Mouse (Mus musculus) hindlimb bud, embryonic 11.5 days (tissue): ENCODE data around the gene Trim39.
A peak's percentile ranks its signal among the peaks of the same experiment; 100 is the strongest.
"Not testable (repeated sequence)": the region's sequence is repeated elsewhere in the genome, so short reads cannot be mapped to it uniquely, and the experiment has no call there.

Experiments
- DNase-seq: peaks from one replicate; pipeline ENCODE4 v3.0.0-alpha.2; 2012; ENCODE audit warnings: low read depth, low spot score; ENCODE audit errors: extremely low spot score

Gene Trim39

DNA sequence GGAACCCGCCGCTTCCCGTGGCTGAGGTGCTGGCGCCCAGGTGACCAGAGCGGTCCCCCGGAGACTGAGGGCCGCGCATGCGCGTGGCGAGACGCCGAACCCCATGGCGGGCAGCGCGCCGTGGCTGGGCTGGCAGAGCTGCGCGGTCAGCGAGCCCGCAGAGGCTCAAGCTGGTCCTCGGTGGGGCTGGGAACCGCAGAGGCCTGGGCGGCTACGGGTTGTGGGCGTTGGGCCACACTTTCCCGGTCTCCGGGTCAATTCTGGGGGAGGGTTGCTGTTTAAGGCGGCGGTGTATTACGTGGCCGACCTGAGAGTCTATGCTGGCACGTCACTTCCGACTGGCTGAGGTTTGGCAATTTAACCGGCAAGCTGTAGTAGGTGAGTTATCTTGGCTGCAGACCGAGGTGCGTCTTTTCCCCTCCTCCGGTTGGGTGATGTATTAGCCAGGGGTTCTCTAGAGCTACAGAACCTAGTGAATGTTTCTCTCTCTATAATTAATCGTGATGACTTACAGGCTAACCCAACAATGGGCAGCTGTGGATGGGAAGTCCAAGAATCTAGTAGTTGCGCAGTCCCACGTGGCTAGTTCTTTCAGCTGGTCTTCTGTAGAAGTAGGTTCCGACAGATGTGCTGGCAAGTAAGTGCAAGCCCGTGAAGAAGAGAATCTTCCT, at the start of gene Trim39:
Gene Trim39 (minus strand): TSS at position 662 of the 671 bp plus-strand sequence.
- DNase-seq = no peak

DNA sequence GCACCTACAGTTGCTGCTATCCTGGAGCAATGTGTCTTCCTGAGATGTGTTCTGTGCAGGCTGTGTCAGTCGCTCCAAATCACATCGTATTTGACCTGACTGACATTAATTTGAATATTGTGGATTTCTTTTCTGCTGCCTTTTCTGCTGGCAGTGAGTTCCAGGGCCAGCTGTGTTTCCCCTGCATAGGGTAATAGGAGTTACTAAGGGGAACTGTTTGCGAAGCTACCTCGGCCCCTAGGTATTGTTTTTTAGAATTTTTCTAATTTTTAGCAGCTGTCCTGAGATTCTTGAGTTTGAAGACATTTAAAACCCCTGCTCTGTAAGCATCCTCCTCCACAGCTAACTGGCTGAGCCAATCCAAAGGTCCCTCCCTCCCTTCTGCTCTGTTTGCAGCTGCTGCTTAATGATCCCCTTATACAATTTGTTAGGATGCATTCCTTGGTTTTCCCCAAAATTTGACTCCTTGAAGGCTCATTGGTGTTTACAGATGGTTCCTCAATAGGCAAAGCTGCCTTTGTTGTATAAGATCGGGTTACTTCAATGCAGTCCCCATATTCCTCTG, 43.7 kb upstream of the Trim39 start:
- no peak for DNase-seq

DNA sequence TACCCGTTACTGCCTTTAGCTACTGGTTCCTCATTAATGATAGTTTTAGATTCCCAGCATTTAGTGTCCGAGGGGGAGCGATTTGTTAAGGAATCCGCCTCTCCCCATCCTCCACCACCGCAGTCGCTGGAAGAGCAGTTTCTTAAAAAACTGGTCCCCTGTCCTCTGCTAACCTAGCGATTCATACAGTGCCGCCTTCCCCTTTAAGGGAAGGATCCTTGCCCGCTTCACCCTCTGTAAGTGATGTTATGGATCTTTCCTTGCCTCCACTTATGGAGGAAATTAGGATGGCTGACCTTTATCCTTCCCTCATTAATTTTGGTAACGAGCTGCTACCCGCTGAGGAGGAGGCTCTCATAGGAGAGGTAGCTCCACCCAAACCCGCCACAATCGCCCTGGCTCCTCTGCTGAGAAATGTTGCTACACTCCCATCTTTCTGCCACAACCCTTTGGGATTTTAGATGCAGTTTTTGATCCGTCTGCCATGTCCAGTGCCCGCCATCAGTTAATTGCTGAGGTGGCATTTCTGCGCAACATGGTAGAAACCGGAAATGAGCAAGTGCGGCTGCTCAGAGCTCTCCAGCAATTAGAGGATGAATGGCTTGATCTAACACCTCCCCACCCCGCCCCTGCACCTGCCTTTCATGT, 43.1 kb upstream of the Trim39 start:
- DNase-seq = peak; percentile 14

DNA sequence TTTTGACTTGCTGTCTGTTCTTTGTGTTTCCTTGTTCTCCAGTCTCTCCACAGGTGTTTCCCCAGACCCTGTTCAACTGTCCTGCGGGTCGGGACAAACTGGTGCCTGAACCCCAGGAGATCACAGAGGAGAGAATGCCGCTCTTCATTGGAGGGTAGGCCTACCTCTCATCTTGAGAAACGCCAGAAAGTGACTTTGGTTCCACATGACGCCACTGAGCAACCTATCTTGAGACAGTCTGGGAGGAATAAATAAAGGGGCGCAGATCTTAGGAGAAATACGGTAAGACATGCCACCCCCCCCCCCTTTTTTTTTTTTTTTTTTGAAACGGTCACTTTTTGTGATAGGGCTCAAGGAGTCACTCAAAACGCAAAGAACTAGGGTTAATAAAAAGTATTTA, 42.5 kb upstream of the Trim39 start:
- no peak for DNase-seq

DNA sequence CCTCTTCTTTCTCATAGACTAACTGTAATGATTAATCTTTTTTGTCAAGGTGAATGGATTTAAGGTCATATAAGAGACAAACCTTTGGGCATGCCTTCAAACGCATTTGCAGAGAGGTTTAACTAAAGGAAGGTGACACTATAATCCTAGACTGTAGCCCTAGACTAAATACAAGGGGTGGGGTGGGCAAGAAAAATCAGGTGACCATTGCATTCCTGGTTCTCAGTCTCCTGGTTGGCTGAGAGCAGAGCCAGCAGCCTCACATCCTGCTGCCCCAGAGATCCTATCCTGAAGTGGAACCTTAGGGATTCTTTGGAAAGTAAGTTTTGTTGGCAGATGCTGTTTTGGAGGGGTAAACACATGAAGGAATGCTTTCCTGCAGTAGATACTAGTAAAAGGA, 37.2 kb upstream of the Trim39 start:
- DNase-seq = no peak

DNA sequence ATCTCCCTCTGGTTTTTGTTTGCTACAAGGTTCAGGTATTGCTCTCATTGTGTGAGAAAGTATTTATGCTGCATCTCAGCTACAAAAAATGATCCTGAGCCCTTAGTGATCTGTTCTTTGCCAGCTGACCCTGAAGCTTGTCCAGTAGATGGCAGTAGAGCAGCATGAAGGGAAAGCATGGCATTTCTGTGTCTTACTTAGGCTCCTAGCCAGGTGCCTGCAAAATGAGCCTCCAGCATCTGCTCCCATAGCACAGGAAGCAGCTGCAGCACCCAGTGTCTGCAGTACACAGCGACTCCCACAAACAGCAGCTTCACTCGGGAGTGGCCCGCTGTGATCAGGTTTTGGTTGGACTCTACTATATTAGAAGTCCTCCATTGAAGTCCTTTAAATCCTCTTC, 36.8 kb upstream of the Trim39 start:
- not testable (repeated sequence) for DNase-seq

DNA sequence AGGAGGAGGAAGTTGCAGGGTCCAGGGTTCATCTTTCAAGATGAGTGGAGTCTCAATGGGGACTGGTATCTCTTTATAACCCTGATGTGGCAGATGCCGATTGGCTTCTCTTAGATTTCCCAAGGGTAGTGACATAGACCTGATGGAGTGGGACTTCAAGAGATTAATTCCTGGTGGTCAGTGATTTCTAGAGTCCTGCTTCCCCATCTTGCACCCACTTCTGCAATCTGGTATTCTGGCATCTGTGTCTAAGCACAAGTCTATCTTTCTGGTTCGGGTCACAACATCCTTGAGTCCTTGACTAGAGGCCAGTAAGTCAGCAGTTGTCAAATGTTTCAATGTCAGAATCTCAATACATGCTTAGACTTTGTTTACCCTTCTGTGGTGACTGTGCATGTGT, 14.3 kb upstream of the Trim39 start, which contains the start of gene H2-M10.2:
Gene H2-M10.2 (minus strand): TSS at position 101 of the 400 bp plus-strand sequence.
- DNase-seq = no peak

DNA sequence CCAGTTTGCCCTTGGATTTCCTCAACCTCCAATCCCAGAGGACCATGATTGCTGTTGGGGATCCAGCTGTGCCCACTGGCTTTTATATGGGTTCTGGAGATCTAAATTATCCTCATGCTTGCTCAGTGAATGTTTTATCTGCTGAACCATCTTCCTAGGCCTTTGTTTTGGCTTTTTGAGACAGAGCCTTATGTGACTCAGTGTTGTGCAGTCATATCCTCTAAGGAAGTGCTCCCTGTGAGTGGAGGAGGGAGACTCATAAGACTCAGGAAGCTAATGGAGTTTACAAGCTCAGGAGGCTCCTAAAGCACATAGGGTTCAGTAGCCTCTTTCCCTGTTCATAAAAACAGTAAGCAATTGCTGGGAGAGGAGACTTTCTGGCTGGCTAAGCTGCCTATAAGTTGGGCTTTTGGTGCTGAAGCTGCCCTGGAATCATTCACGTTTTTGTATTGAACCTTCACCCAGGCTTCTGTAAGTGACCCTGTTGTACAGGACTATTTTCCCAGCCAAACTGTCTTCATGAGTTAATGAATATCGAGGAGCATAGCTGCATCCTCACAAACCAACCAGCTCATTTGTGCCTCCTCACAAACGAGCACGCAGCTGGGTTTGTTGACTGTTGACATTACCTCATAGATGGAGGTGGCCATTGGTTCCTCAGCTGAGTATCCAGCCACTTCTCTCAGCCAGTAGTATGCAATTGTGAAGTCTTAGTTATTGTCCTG, 9.6 kb upstream of the Trim39 start:
- DNase-seq = no peak

DNA sequence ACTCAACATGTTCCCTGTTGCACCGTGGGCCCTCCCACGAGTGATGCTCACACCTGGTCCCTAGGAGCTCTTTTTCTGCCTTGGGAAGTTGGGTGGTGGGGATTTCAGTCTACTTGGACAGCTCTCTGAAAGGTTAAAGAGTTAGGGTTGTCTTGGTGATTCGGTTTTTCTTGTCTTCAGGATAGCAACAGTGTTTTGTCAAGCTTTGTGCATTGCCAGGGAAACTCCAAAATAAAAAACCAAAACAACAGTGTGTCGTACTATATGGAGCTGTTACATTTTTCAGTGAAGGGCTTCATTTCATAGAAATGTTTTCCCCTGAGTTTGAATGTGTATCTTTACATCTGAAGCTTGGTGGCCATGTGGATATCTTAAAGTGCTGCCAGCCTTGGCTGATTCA, 2.7 kb upstream of the Trim39 start:
- DNase-seq = no peak

DNA sequence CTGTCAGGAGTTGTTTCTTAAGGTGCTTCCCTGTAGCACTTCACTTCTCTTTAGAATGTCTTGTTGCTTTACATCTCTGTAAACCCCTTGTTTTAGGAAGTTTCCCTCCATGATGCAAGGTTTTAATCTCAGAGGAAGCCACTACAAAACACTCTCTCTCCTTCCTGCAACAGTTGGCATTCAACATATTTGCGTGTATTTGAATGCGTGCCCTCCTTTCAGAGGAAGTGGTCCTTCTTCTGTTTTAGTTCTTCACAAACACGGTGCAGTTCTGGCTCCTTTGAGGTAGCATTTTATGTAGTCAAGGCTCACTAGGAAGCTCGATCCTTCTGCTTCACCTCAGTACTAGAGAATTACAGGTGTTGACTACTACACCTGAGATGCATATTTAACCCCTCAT, 1.7 kb upstream of the Trim39 start:
- DNase-seq = no peak

DNA sequence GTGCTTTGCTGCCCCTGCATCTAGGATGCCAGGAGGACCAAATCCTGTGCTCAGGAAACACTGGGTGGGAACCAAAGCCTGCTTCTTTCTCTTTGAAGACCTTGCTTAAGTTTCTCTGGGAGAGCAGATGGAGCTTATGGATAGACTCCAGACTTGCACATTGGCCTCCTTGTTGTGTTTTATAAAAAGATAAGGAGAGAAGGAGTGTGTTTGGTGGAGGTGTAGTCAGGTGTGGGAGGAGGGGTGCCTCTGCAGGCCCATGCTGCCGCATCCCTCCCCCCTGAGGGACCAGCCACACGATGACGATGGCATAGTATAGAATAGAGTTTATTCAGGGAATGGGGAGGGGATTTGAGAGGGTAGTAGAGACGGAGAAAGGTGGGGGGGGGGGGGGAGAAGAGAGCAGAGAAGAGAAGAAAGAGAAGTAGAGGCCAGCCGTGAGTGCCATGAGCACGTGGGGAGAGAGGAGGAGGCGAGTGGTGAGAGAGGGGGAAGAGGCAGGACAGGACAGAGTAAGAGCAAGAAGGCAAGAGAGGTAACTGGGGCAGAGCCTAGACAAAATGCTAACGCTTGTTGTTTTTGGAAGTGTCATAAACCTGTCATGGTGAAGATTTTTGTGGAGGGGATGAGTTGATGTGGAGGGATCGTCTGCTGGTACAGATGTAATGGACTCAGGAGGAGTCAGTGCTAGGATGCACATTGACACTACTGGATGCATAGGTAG, 758 bp upstream of the Trim39 start:
- DNase-seq = no peak

DNA sequence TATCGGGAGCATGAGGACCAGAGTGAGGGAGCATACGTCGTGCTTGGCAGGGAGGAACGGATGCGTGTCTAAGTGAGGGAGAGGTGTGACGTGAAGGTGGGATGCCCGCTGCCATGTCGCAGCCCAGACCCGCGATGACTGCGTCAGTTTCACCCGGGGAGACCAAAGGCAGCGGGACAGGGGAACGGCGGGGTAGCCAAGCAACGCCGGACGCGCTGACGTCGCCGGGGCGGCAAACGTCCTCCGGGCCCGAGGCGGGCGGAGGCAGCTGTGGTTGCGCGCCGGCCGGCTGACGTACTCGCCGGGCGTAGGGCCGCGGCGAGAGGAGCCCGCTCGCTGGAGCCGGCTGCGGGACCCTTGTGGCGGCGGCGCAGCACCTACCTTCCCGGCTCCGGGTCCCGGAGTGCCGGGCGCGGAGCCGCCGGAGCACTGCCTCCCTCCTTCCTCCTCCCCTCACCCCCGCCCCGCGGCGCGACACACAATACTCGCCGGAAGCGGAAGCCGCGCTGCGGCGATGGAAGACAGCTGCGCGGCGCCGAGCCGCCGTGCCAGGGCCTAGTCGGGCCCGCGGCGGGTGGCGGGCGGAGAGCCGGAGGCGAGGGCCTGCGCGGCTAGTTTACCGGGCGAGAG, 976 bp downstream of the Trim39 start:
- DNase-seq = no peak

DNA sequence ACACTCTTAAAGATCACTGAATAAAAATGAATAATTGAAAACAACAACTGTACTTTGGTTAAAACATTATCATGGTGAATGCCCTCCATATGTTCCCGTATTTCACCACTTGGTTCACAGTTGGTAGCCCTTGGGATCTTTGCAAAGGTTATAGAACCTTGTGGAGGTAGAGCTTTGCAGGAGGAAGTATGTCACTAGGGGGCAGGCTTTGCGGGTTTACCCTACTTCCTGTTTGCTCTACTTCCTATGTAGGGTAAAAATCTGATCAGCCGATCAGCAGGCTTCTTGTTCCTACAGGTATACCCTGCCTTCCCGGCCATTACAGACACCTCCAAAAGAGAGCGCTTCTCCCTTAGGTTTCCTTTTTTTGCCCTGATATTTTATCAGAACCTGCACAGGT, 6.2 kb downstream of the Trim39 start:
- no peak for DNase-seq

DNA sequence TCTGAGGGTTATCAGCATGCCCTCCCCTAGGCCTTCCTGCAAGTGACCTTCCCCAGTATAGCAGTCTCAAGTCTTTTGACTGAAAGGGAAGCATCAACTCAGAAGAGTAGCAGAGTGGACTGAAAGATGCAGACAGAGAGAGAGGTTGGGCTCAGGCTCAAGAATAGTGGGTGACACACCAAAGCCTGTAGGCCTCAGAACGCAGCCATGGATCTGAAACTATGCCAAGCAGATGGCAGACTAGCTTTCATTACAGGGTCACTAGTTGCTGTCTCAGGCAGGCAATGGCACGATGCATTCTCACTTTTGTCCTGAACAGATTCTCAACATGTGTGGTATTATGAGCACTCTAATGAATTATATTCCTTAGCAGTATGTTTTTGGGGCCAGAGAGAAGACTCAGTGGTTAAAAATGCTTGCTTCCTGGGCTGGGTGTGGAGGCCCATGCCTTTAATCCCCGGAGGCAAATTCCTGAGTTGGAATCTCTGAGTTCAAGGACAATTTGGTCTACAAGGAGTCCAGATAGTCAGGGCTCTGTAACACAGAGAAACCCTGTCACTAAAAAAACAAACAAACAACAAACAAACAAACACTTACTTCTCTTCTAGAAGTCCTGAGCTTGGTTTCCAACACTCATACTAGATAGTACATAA, 7.6 kb downstream of the Trim39 start:
- DNase-seq = no peak

DNA sequence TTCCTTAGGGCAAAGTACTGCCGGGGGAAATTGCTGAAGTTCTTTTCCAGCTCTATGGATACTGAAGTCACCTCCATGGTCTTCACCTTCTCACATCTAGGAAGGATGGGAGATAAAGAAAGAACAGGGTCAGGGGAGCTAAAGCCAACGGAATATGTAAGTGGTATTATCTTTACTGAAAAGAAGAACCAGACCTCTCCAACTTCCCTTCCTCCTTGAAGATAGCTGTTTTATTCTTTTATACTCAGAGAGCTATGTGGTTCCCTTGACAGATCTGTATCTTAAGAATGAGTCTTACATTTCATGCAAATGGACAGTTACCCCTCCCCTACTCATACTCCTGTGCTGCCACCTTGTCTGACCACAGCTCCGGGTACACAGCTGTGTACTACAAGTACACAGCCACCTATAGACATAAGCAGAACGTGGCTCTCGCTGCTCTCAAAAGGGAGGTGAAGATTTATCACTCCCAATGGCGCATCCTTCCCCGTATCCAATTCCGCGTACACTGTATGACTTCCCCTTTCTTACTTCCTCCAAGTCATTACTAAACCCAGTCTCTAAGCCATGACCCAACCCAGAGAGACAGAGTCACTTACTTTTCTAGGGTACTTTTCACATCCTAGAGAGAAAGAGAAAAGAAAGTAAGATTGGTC, 10.4 kb downstream of the Trim39 start:
- DNase-seq = no peak

DNA sequence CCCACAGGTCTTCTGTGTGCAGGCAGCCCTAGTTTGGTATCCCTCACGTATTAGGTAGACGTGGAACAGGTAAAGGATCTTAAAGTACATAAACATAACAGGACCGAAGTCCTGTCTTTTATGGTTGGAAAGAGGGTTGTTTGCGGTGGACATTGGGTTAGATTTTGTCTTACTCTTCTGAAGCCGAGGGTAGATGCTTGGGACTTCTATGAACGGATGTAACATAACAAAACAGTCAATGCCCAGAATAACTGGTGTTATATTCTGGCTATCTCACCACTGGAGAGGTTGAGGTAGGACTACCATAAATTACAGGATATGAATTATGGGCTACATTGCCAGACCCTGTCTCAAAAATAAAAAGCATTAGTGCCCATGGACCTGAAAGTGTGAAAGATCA, 14.1 kb downstream of the Trim39 start, which contains the start of gene Rpp21:
Gene Rpp21 (minus strand): TSS at position 101 of the 400 bp plus-strand sequence.
- no peak for DNase-seq

DNA sequence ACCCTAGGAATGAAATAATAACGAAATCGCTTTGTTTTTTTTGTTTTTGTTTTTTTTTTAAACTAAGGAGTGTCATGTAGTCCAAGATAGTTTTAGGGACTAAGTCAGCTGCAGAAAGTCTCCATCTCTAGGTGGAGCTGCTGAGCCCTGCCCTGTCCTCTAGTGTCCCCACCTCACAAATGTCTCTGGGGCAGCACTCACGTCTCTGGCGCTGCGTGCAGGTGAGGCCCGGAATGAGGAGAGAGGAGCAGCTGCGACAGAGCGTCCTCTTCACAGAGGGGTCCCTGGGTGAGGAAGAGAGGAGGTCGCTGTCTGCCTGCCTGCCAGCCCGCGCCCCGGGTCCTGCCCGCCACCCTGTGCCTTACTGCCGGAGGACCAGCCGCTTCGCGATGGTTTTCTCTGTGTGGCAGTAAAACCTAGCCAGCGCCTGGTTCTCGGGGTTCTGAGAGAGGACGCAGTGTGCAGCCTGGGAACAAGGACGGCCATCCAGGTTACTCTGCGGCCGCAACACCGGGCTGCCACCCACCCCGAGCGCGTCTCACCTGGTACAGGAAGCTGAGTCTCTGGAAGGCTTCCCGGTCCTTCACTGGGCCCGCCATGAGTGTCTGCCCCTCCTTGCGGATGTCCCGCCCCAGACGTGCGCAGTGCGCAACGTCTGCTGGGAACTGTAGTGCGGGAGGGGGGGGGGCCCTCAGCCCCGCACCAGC, 14.7 kb downstream of the Trim39 start:
- DNase-seq = no peak

DNA sequence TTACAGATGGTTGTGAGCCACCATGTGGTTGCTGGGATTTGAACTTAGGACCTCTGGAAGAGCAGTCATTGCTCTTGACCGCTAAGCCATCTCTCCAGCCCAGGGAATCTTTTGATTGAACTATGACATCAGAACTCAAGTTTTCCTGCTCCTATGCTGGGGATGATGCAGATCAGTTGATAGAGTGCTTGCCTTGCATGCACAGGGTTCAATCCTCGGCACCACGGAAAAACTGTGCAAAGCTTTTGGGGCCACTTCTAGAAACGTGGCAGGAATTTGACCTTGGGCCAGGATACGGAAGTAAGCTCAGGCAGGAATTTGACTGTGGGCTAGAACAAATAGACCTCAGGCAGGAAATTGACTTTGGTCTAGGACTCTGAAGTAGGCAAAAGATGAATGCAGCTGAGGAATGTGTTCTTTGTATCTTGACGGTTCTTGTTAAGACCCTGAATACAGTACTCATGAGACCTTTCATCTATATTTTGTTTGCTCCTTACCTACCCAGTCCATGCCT, 18.9 kb downstream of the Trim39 start:
- DNase-seq = no peak
